Comparison of ENCODE assay signal across 22 mouse cellular contexts in the genomic region with DNA sequence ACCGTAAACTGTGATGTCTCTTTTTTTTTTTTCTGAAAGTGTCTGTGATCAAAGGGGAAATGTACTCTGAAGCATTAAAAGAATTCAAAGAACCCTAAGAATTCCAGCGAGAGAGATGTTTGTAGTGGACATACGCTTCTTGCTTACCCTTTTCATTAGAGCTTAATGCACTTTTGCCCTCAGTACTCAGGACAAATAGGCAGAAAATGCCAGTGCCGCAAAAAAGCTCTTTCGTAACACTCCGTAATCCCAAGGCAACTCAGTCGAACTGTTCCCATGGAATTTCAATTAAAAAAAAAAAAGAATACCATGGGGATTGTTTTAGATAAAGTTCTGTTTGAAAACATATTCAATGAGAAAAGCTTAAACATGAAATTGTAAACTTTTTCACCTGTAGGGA. TPM values are rescaled to one million over a fixed set of nuclear protein-coding genes. Genes with fewer than 3 reads are reported as not detected.
DNase-seq lines count a peak whose midpoint lies in the region; ATAC-seq and TF ChIP-seq lines count a peak whose summit lies in the region.
"Had no signal": no experiment of that assay in that cellular context is flagged by ENCODE, and none has a peak within 500 bp of the region (broad histone marks: within the 10 kb centered on the region; RNA-seq: fewer than 3 reads in every experiment).

No protein-coding gene starts in this region.

- no peak overlapping the region for H3K4me3 ChIP-seq in midbrain, embryonic 11.5 days (ENCODE audit: low read depth, low read length)
- no peak overlapping the region for H3K4me3 ChIP-seq in midbrain, postnatal 0 days (ENCODE audit: low read depth, low read length)
- H3K4me3 ChIP-seq: embryonic facial prominence, embryonic 10.5 days; forebrain, embryonic 13.5 days; heart, adult 2 months; heart, embryonic 15.5 days; hindbrain, embryonic 10.5 days had no signal

- no peak overlapping the region for H3K9ac ChIP-seq in midbrain, embryonic 11.5 days (ENCODE audit: low read length)
- no peak overlapping the region for H3K9ac ChIP-seq in midbrain, postnatal 0 days (replicated peaks; ENCODE audit: low read length, poor library complexity, severe bottlenecking)
- H3K9ac ChIP-seq: forebrain, embryonic 13.5 days; forebrain, postnatal 0 days; heart, embryonic 15.5 days; hindbrain, embryonic 14.5 days had no signal

- H3K9me3 ChIP-seq in midbrain, embryonic 11.5 days (ENCODE audit: control insufficient read depth, low read length), result no peaks in the 10 kb centered on the region
- no peaks in the 10 kb centered on the region for H3K9me3 ChIP-seq in midbrain, postnatal 0 days (ENCODE audit: low read length)
- H3K9me3 ChIP-seq: heart, embryonic 15.5 days had no signal

- no peaks in the 10 kb centered on the region for H3K27me3 ChIP-seq in midbrain, embryonic 11.5 days (ENCODE audit: control insufficient read depth, insufficient read depth, low read length)
- no peaks in the 10 kb centered on the region for H3K27me3 ChIP-seq in midbrain, postnatal 0 days (ENCODE audit: insufficient read depth, low read length)
- H3K27me3 ChIP-seq: forebrain, embryonic 13.5 days; heart, embryonic 15.5 days had no signal

- WGBS in midbrain, embryonic 11.5 days, result 7% methylated on average over 7 of the region's 7 CpGs
- WGBS in midbrain, postnatal 0 days, result 11% methylated on average over 7 of the region's 7 CpGs

- DNase-seq in kidney, adult 9 months, result peak; percentile 36
- no peak for DNase-seq in kidney, postnatal 10 days
- DNase-seq in midbrain, embryonic 11.5 days (ENCODE audit: low spot score, missing footprints), result peak; percentile 85
- DNase-seq in midbrain, postnatal 0 days (ENCODE audit: low spot score), result no peak
- DNase-seq in embryo, embryonic 10 days (ENCODE audit: low spot score), result peak; percentile 26
- peak; percentile 8 for DNase-seq in embryo, embryonic 9.5 days (ENCODE audit: extremely low spot score)
- no peak for DNase-seq in layer of hippocampus, adult 18-20 months (ENCODE audit: low spot score in 2 of 2)
- no peak for DNase-seq in cerebellum, adult 11-12 months
- DNase-seq: adrenal gland, postnatal 10 days; cerebellum, adult 2 months; cerebellum, postnatal 10 days; forebrain, postnatal 0 days; gastrocnemius, postnatal 14 days; heart, adult 2 months; heart, postnatal 14 days had no signal

- H3K4me1 ChIP-seq in midbrain, embryonic 11.5 days (ENCODE audit: control insufficient read depth, insufficient read depth, low read length), result no peaks in the 10 kb centered on the region
- H3K4me1 ChIP-seq in midbrain, postnatal 0 days (ENCODE audit: insufficient read depth, low read length), result no peaks in the 10 kb centered on the region
- H3K4me1 ChIP-seq: embryonic facial prominence, embryonic 10.5 days; forebrain, embryonic 13.5 days; heart, embryonic 15.5 days; hindbrain, embryonic 10.5 days had no signal

- H3K4me2 ChIP-seq in midbrain, embryonic 11.5 days, result no peak overlapping the region
- no peak overlapping the region for H3K4me2 ChIP-seq in midbrain, postnatal 0 days (ENCODE audit: low read depth, low read length, poor library complexity, severe bottlenecking)
- H3K4me2 ChIP-seq: forebrain, embryonic 13.5 days; heart, embryonic 11.5 days; heart, embryonic 15.5 days; hindbrain, embryonic 14.5 days had no signal

- no peak for TF ChIP-seq CTCF in midbrain, postnatal 0 days (IDR thresholded peaks at IDR 0.05)

- 0 out of 2 replicates have a peak, but pooled peaks have one; percentile 24 for ATAC-seq in midbrain, embryonic 11.5 days (ENCODE audit: low FRiP score)
- no peak for ATAC-seq in midbrain, postnatal 0 days (ENCODE audit: low FRiP score)
- ATAC-seq: forebrain, embryonic 13.5 days; forebrain, postnatal 0 days had no signal

- no peaks in the 10 kb centered on the region for H3K36me3 ChIP-seq in midbrain, embryonic 11.5 days (ENCODE audit: control insufficient read depth, insufficient read depth, low read length)
- H3K36me3 ChIP-seq in midbrain, postnatal 0 days (ENCODE audit: insufficient read depth, low read length), result no peaks in the 10 kb centered on the region
- H3K36me3 ChIP-seq: embryonic facial prominence, embryonic 10.5 days; heart, embryonic 15.5 days; hindbrain, embryonic 10.5 days had no signal

- H3K27ac ChIP-seq in midbrain, embryonic 11.5 days (ENCODE audit: low read depth, low read length), result no peak overlapping the region
- no peak overlapping the region for H3K27ac ChIP-seq in midbrain, postnatal 0 days (ENCODE audit: low read depth, low read length)
- H3K27ac ChIP-seq: embryonic facial prominence, embryonic 10.5 days; forebrain, embryonic 13.5 days; heart, adult 2 months; heart, embryonic 15.5 days; hindbrain, embryonic 10.5 days; hindbrain, embryonic 14.5 days had no signal

RNA-seq across cellular contexts. Expression of a gene that starts 41.3 kb away (rescaled TPM):
- 1.9 and 2.6 TPM in 2 replicates for polyA plus RNA-seq in midbrain, embryonic 11.5 days (2014; fragmentation: Nextera tagmentation; extraction: Ambion mirVana)
- not detected in 2 replicates for total RNA-seq in midbrain, postnatal 0 days (2014; rRNA removed)
- polyA plus RNA-seq in midbrain, postnatal 0 days (2015; fragmentation: Nextera tagmentation; extraction: Ambion mirVana), result 0.11 and 0.16 TPM in 2 replicates
- not detected for total RNA-seq in layer of hippocampus, adult 18-20 months (2021)
- total RNA-seq: forebrain, postnatal 0 days; gastrocnemius, adult 18-20 months; gastrocnemius, postnatal 14 days; heart, postnatal 14 days had no signal
- polyA plus RNA-seq: forebrain, postnatal 0 days; heart, embryonic 11.5 days had no signal

Comparison
In these comparisons a context has a peak if more than half of its experiments do, and no peak if none do; other contexts are left out.
1. DNase-seq: peak in kidney, adult 9 months (single experiment), midbrain, embryonic 11.5 days (single experiment), embryo, embryonic 10 days (single experiment) and embryo, embryonic 9.5 days (single experiment); none in kidney, postnatal 10 days (single experiment), midbrain, postnatal 0 days (single experiment), layer of hippocampus, adult 18-20 months (0 of 2) and cerebellum, adult 11-12 months (single experiment).